Mouse (Mus musculus) mesoderm, embryonic 11.5 days (tissue): ENCODE results near the gene Rec114.

ENCODE experiments used
- DNase-seq: peaks from one replicate; pipeline ENCODE4 v3.0.0-alpha.2; 2012; ENCODE audit warnings: low read depth, low spot score

Rec114 gene

GRCm38 (mm10) chr9:58662791-58663190, 81.0 kb downstream of the Rec114 start:
- DNase-seq: no peak

- DNase-seq: no peak
These were observed 81.8 kb downstream of the Rec114 start for GRCm38 (mm10) chr9:58662007-58662406.

- no peak for DNase-seq
These were observed 83.1 kb downstream of the Rec114 start for GRCm38 (mm10) chr9:58660673-58661072.

GRCm38 (mm10) chr9:58659989-58660388, 83.8 kb downstream of the Rec114 start:
- DNase-seq: no peak

- DNase-seq: no peak
These were observed 84.4 kb downstream of the Rec114 start for GRCm38 (mm10) chr9:58659331-58659730.

- DNase-seq: no peak
These were observed 85.0 kb downstream of the Rec114 start for GRCm38 (mm10) chr9:58658596-58659309.

- DNase-seq: no peak
These were observed 85.8 kb downstream of the Rec114 start for GRCm38 (mm10) chr9:58657735-58658512.

GRCm38 (mm10) chr9:58656824-58657223, 86.9 kb downstream of the Rec114 start:
- no peak for DNase-seq

GRCm38 (mm10) chr9:58656396-58656795, 87.4 kb downstream of the Rec114 start:
- DNase-seq: no peak

- no peak for DNase-seq
These were observed 89.3 kb downstream of the Rec114 start for GRCm38 (mm10) chr9:58654494-58654893.

GRCm38 (mm10) chr9:58651993-58652392, 91.8 kb downstream of the Rec114 start:
- DNase-seq: peak; percentile 75

- DNase-seq: no peak
These were observed 94.5 kb downstream of the Rec114 start for GRCm38 (mm10) chr9:58649265-58649626.

GRCm38 (mm10) chr9:58648406-58649264, 95.1 kb downstream of the Rec114 start:
- DNase-seq: no peak

GRCm38 (mm10) chr9:58630441-58630840, 113.3 kb downstream of the Rec114 start:
- DNase-seq: no peak

- DNase-seq: no peak
These were observed 116.6 kb downstream of the Rec114 start for GRCm38 (mm10) chr9:58627197-58627596.

GRCm38 (mm10) chr9:58623009-58623408, 120.8 kb downstream of the Rec114 start:
- DNase-seq: no peak

- no peak for DNase-seq
These were observed 128.5 kb downstream of the Rec114 start for GRCm38 (mm10) chr9:58615064-58615938.

GRCm38 (mm10) chr9:58613790-58614189, 130.0 kb downstream of the Rec114 start:
- DNase-seq: no peak
